Comparison of ENCODE assay signal across 9 mouse cellular contexts in genomic region chr3:145684604-145685441, GRCm38 (mm10). TPM values are rescaled to one million over a fixed set of nuclear protein-coding genes. Genes with fewer than 3 reads are reported as not detected.
DNase-seq lines count a peak whose midpoint lies in the region; ATAC-seq lines count a peak whose summit lies in the region.
"Had no signal": no experiment of that assay in that cellular context is flagged by ENCODE, and none has a peak within 500 bp of the region (broad histone marks: within the 10 kb centered on the region; RNA-seq: fewer than 3 reads in every experiment).

No protein-coding gene starts in this region.

- no peak overlapping the region for H3K4me2 ChIP-seq in midbrain, embryonic 12.5 days (replicated peaks)
- no peak overlapping the region for H3K4me2 ChIP-seq in midbrain, embryonic 14.5 days (ENCODE audit: low read length)
- peak overlapping the region; percentile 30 for H3K4me2 ChIP-seq in limb, embryonic 13.5 days (replicated peaks)

- no peaks in the 10 kb centered on the region for H3K4me1 ChIP-seq in midbrain, embryonic 12.5 days
- no peaks in the 10 kb centered on the region for H3K4me1 ChIP-seq in midbrain, embryonic 14.5 days (ENCODE audit: control insufficient read depth, insufficient read depth, low read length)
- H3K4me1 ChIP-seq in limb, embryonic 13.5 days, result peaks cover 23% of the 10 kb centered on the region
- H3K4me1 ChIP-seq: megakaryocyte, embryonic 14.5 days had no signal

- DNase-seq in midbrain, embryonic 14.5 days, result no peak
- peak; percentile 87 for DNase-seq in fibroblast of lung, adult 2 months (ENCODE audit: low read depth)
- DNase-seq in skeletal muscle tissue, adult 2 months (ENCODE audit: low read depth, low spot score), result peak; percentile 61
- DNase-seq in cerebellum, postnatal 25 days, result no peak
- no peak for DNase-seq in layer of hippocampus, postnatal 14 days (ENCODE audit: low spot score in 2 of 2)
- DNase-seq in kidney, postnatal 14 days, result no peak

- ATAC-seq in midbrain, embryonic 12.5 days (ENCODE audit: low FRiP score, low read depth), result 0 out of 2 replicates have a peak, but pooled peaks have one; percentile 52
- no peak for ATAC-seq in midbrain, embryonic 14.5 days (ENCODE audit: low FRiP score, low TSS enrichment)
- peak; percentile 46; the same call in 1 of the 2 replicates for ATAC-seq in limb, embryonic 13.5 days (ENCODE audit: low FRiP score, low read depth)

- no peak overlapping the region for H3K9ac ChIP-seq in midbrain, embryonic 12.5 days (replicated peaks)
- H3K9ac ChIP-seq in midbrain, embryonic 14.5 days (replicated peaks; ENCODE audit: low read length), result no peak overlapping the region
- no peak overlapping the region for H3K9ac ChIP-seq in limb, embryonic 13.5 days

- H3K27ac ChIP-seq in midbrain, embryonic 12.5 days (replicated peaks), result no peak overlapping the region
- no peak overlapping the region for H3K27ac ChIP-seq in midbrain, embryonic 14.5 days (replicated peaks; ENCODE audit: low read depth, low read length)
- H3K27ac ChIP-seq in limb, embryonic 13.5 days, result peak overlapping the region; percentile 78

- no peaks in the 10 kb centered on the region for H3K36me3 ChIP-seq in midbrain, embryonic 12.5 days
- no peaks in the 10 kb centered on the region for H3K36me3 ChIP-seq in midbrain, embryonic 14.5 days (ENCODE audit: control insufficient read depth, insufficient read depth, low read length)
- H3K36me3 ChIP-seq in limb, embryonic 13.5 days, result no peaks in the 10 kb centered on the region

- H3K4me3 ChIP-seq in midbrain, embryonic 12.5 days, result no peak overlapping the region
- no peak overlapping the region for H3K4me3 ChIP-seq in midbrain, embryonic 14.5 days (replicated peaks; ENCODE audit: low read depth, low read length)
- H3K4me3 ChIP-seq in limb, embryonic 13.5 days, result no peak overlapping the region
- H3K4me3 ChIP-seq: megakaryocyte, embryonic 14.5 days had no signal

- WGBS in midbrain, embryonic 12.5 days, result 55% methylated on average over 19 of the region's 19 CpGs
- WGBS in midbrain, embryonic 14.5 days, result 63% methylated on average over 19 of the region's 19 CpGs
- WGBS in limb, embryonic 13.5 days, result 25% methylated on average over 19 of the region's 19 CpGs

- H3K27me3 ChIP-seq in midbrain, embryonic 12.5 days, result no peaks in the 10 kb centered on the region
- H3K27me3 ChIP-seq in midbrain, embryonic 14.5 days (ENCODE audit: control insufficient read depth, insufficient read depth, low read length), result no peaks in the 10 kb centered on the region
- H3K27me3 ChIP-seq in limb, embryonic 13.5 days, result no peaks in the 10 kb centered on the region
- H3K27me3 ChIP-seq: megakaryocyte, embryonic 14.5 days had no signal

- H3K9me3 ChIP-seq in midbrain, embryonic 12.5 days, result no peaks in the 10 kb centered on the region
- H3K9me3 ChIP-seq in midbrain, embryonic 14.5 days (ENCODE audit: control insufficient read depth, low read length), result no peaks in the 10 kb centered on the region
- H3K9me3 ChIP-seq in limb, embryonic 13.5 days, result no peaks in the 10 kb centered on the region

RNA-seq across cellular contexts. Expression of gene Ccn1, which starts 35.0 kb away (rescaled TPM):
- polyA plus RNA-seq in midbrain, embryonic 12.5 days (2016; fragmentation: Nextera tagmentation; extraction: Ambion mirVana), result 22.5 and 29.2 TPM in 2 replicates
- 3.9 and 5.6 TPM in 2 replicates for polyA plus RNA-seq in midbrain, embryonic 14.5 days (2014; fragmentation: Nextera tagmentation; extraction: Ambion mirVana)
- 102 and 104 TPM in 2 replicates for polyA plus RNA-seq in limb, embryonic 13.5 days (2015; fragmentation: Nextera tagmentation; extraction: Ambion mirVana)
- total RNA-seq in layer of hippocampus, postnatal 14 days (2021), result 1 to 10 TPM; 7.8 TPM

Comparison
In these comparisons a context has a peak if more than half of its experiments do, and no peak if none do; other contexts are left out.
1. DNase-seq: peak in fibroblast of lung, adult 2 months (single experiment) and skeletal muscle tissue, adult 2 months (single experiment); none in midbrain, embryonic 14.5 days (single experiment), cerebellum, postnatal 25 days (0 of 2), layer of hippocampus, postnatal 14 days (0 of 2) and kidney, postnatal 14 days (single experiment).